Comparison of ENCODE assay signal across 13 mouse cellular contexts in the genomic region with DNA sequence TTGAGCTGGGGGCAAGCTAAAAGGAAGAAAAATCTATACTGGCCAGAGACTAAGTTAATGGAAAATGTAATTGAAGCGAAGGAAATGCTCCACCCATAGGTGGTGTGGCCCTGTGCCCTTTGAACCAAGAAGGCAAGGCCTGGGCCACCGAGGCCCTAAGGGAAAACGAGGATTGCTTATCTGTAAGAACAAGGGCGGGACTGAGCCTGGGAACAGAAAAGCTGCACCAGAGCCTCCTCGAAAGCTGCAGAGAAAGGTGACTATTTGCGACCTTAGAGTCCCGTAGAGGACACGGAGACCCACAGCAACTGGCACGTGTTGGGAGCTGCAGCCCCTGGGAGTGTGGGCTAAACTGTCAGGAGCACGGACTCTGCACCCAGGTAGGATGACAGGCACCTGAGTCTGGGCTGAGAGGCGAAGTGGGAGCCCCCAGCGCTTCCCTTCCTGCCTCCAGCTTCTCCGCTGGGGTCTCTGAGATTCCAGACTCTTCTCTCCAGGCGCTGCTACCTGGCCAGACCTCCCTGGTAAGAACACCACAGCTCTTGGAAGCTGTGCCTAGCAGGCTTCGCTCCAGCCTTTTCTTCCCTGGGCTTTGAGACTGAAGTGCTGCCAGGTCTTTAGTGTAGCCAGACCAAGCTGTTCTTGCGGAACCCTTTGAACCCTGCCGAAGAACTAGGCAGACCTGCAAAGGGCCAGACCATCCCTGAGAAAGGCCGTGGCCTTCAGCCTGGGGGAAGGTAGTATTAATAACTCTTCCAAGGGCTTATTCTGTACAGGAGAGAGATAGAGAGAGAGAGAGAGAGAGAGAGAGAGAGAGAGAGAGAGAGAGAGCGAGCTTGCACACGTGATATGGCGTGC.
DNase-seq lines count a peak whose midpoint lies in the region; ATAC-seq and TF ChIP-seq lines count a peak whose summit lies in the region.
"Had no signal": no experiment of that assay in that cellular context is flagged by ENCODE, and none has a peak within 500 bp of the region (broad histone marks: within the 10 kb centered on the region; RNA-seq: fewer than 3 reads in every experiment).

No protein-coding gene starts in this region.

- no peak for DNase-seq in forebrain, embryonic 14.5 days (ENCODE audit: low spot score)
- DNase-seq in liver, adult 2 months (ENCODE audit: extremely low read depth, low read depth, low spot score): peak; percentile 18
- no peak for DNase-seq in liver
- DNase-seq in embryonic facial prominence, embryonic 10.5 days (ENCODE audit: low spot score): no peak
- no peak for DNase-seq in heart, postnatal 14 days
- no peak for DNase-seq in cerebellum, adult 9-11 months
- DNase-seq: kidney, postnatal 25 days; thymus, postnatal 25 days had no signal

- H3K4me2 ChIP-seq in forebrain, embryonic 14.5 days (ENCODE audit: low read length): no peak overlapping the region
- H3K4me2 ChIP-seq in forebrain, embryonic 16.5 days (ENCODE audit: low read length): no peak overlapping the region
- H3K4me2 ChIP-seq in limb, embryonic 15.5 days: no peak overlapping the region
- H3K4me2 ChIP-seq: liver, embryonic 15.5 days had no signal

- no peak overlapping the region for H3K27ac ChIP-seq in forebrain, embryonic 14.5 days (ENCODE audit: low read depth, low read length)
- H3K27ac ChIP-seq in forebrain, embryonic 16.5 days (ENCODE audit: low read length): no peak overlapping the region
- no peak overlapping the region for H3K27ac ChIP-seq in liver, adult 2 months (replicated peaks; ENCODE audit: insufficient read depth, low read depth, low read length)
- 0 out of 2 replicates have a peak overlapping the region, but pooled peaks have one; percentile 40 for H3K27ac ChIP-seq in embryonic facial prominence, embryonic 10.5 days (replicated peaks)
- H3K27ac ChIP-seq in limb, embryonic 15.5 days: peak overlapping the region; percentile 38; the same call in 1 of the 2 replicates
- H3K27ac ChIP-seq: liver, embryonic 15.5 days; macrophage had no signal

- no peaks in the 10 kb centered on the region for H3K9me3 ChIP-seq in forebrain, embryonic 14.5 days (replicated peaks; ENCODE audit: control insufficient read depth, low read length)
- H3K9me3 ChIP-seq in forebrain, embryonic 16.5 days (ENCODE audit: control insufficient read depth, low read length): no peaks in the 10 kb centered on the region
- no peaks in the 10 kb centered on the region for H3K9me3 ChIP-seq in embryonic facial prominence, embryonic 10.5 days
- no peaks in the 10 kb centered on the region for H3K9me3 ChIP-seq in limb, embryonic 15.5 days
- H3K9me3 ChIP-seq: liver, embryonic 15.5 days; neural tube, embryonic 12.5 days had no signal

- no peak for ATAC-seq in forebrain, embryonic 14.5 days
- ATAC-seq in forebrain, embryonic 16.5 days: no peak
- ATAC-seq in limb, embryonic 15.5 days (ENCODE audit: insufficient number of reproducible peaks, low FRiP score, low TSS enrichment, low read depth): no peak

- TF ChIP-seq POLR2A in liver, adult 2 months (IDR thresholded peaks at IDR 0.05; ENCODE audit: extremely low read depth, insufficient read depth, low read length): no peak

- no peaks in the 10 kb centered on the region for H3K36me3 ChIP-seq in forebrain, embryonic 14.5 days (ENCODE audit: control insufficient read depth, insufficient read depth, low read length)
- H3K36me3 ChIP-seq in forebrain, embryonic 16.5 days (ENCODE audit: control insufficient read depth, insufficient read depth): no peaks in the 10 kb centered on the region
- no peaks in the 10 kb centered on the region for H3K36me3 ChIP-seq in liver, adult 2 months (ENCODE audit: control insufficient read depth, insufficient read depth, low read length)
- H3K36me3 ChIP-seq in embryonic facial prominence, embryonic 10.5 days (replicated peaks): no peaks in the 10 kb centered on the region
- H3K36me3 ChIP-seq in limb, embryonic 15.5 days: no peaks in the 10 kb centered on the region
- H3K36me3 ChIP-seq: liver, embryonic 15.5 days; neural tube, embryonic 12.5 days had no signal

- no peaks in the 10 kb centered on the region for H3K79me2 ChIP-seq in liver, adult 2 months (ENCODE audit: control insufficient read depth, insufficient read depth, low read length)

- no peak for TF ChIP-seq CTCF in liver, adult 2 months (IDR thresholded peaks at IDR 0.05; ENCODE audit: low read depth, low read length)

- no peak overlapping the region for H3K4me3 ChIP-seq in forebrain, embryonic 14.5 days (ENCODE audit: low read depth, low read length)
- H3K4me3 ChIP-seq in forebrain, embryonic 16.5 days (replicated peaks; ENCODE audit: low read length): no peak overlapping the region
- no peak overlapping the region for H3K4me3 ChIP-seq in liver, adult 2 months (ENCODE audit: insufficient read depth, low read depth, low read length)
- no peak overlapping the region for H3K4me3 ChIP-seq in embryonic facial prominence, embryonic 10.5 days
- no peak overlapping the region for H3K4me3 ChIP-seq in limb, embryonic 15.5 days
- H3K4me3 ChIP-seq: liver, embryonic 15.5 days; neural tube, embryonic 12.5 days had no signal

- intact Hi-C loops in heart, postnatal 14 days (cut with DNase I): loop anchor here (1.0 kb wide), 1 partner anchor 98 kb away; no protein-coding TSS in a partner anchor

- WGBS in forebrain, embryonic 14.5 days: 73% methylated on average over 20 of the region's 21 CpGs
- WGBS in forebrain, embryonic 16.5 days: 78% methylated on average over 21 of the region's 21 CpGs
- WGBS in liver, adult 2 months: 63% methylated on average over 21 of the region's 21 CpGs
- WGBS in embryonic facial prominence, embryonic 10.5 days: 67% methylated on average over 21 of the region's 21 CpGs
- 62% methylated on average over 21 of the region's 21 CpGs for WGBS in limb, embryonic 15.5 days

- peaks cover 5% of the 10 kb centered on the region; the same call in 1 of the 2 replicates for H3K4me1 ChIP-seq in forebrain, embryonic 14.5 days (ENCODE audit: control insufficient read depth, insufficient read depth, low read length)
- peaks cover 9% of the 10 kb centered on the region for H3K4me1 ChIP-seq in forebrain, embryonic 16.5 days (replicated peaks; ENCODE audit: control insufficient read depth, insufficient read depth, low read length)
- H3K4me1 ChIP-seq in liver, adult 2 months (ENCODE audit: control insufficient read depth, insufficient read depth, low read length): no peaks in the 10 kb centered on the region
- H3K4me1 ChIP-seq in embryonic facial prominence, embryonic 10.5 days: peaks cover 22% of the 10 kb centered on the region
- peaks cover 22% of the 10 kb centered on the region for H3K4me1 ChIP-seq in limb, embryonic 15.5 days

- H3K9ac ChIP-seq in forebrain, embryonic 14.5 days (ENCODE audit: low read length): peak overlapping the region; percentile 13; the same call in 1 of the 2 replicates
- no peak overlapping the region for H3K9ac ChIP-seq in forebrain, embryonic 16.5 days (replicated peaks; ENCODE audit: low read depth, low read length)
- H3K9ac ChIP-seq in liver, adult 2 months (ENCODE audit: low read depth, low read length): no peak overlapping the region
- no peak overlapping the region for H3K9ac ChIP-seq in limb, embryonic 15.5 days
- H3K9ac ChIP-seq: liver, embryonic 15.5 days had no signal

- H3K27me3 ChIP-seq in forebrain, embryonic 14.5 days (replicated peaks; ENCODE audit: control insufficient read depth, insufficient read depth, low read length): no peaks in the 10 kb centered on the region
- H3K27me3 ChIP-seq in forebrain, embryonic 16.5 days (replicated peaks; ENCODE audit: control insufficient read depth, insufficient read depth, low read length): no peaks in the 10 kb centered on the region
- no peaks in the 10 kb centered on the region for H3K27me3 ChIP-seq in liver, adult 2 months (ENCODE audit: control insufficient read depth, insufficient read depth, low read length)
- H3K27me3 ChIP-seq in embryonic facial prominence, embryonic 10.5 days (replicated peaks; ENCODE audit: low read depth, poor library complexity, severe bottlenecking): 0 out of 2 replicates have a peak, but pooled peaks cover 14% of the 10 kb centered on the region
- no peaks in the 10 kb centered on the region for H3K27me3 ChIP-seq in limb, embryonic 15.5 days
- H3K27me3 ChIP-seq: liver, embryonic 15.5 days; neural tube, embryonic 12.5 days had no signal

Comparison
In these comparisons a context has a peak if more than half of its experiments do, and no peak if none do; other contexts are left out.
1. H3K27ac ChIP-seq: peak in embryonic facial prominence, embryonic 10.5 days (single experiment) and limb, embryonic 15.5 days (single experiment); none in forebrain, embryonic 14.5 days (single experiment), forebrain, embryonic 16.5 days (single experiment) and liver, adult 2 months (single experiment).